Mouse (Mus musculus) B cell, adult (primary cell): ENCODE measurements around the gene Fpr2. TPM values are rescaled to one million over a fixed set of nuclear protein-coding genes. Genes with fewer than 3 reads are reported as not detected.

Source experiments
- total RNA-seq: library from RNA; stranded (reverse); gene quantifications from 4 replicates; pipeline ENCODE4 v1.2.4, GENCODE M21; 2023; ENCODE audit not compliant: inconsistent age

The Fpr2 gene
- 1.4 TPM in 2 of 4 replicates, not detected in the others for total RNA-seq

DNA sequence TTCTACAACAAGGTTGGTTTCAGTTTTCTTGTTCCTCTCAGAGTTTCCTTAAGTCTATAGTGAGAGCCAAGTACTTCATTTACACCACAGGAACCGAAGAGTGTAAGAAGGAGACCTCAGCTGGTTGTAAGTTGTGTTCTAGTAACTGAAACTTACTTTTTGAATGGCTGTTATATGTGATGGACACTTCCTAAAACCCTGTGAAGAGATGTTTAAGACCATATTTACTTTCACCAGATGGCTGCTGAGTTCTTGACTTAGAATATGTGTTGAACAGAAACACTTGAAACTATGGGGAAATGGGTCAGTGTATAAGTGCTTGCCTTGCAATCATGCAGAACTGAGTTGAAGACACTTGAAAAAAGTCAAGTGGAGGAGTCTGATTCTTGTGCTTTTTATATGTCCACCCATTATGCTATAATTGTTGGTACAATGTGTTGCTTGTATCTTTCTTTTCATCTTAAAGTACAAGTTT, at the start of gene Fpr2, which contains the start of gene Fpr3:
Fpr2 (plus strand) TSS at position 51 of the 475 bp plus-strand sequence.
Fpr3 (plus strand) TSS at position 79 of the 475 bp plus-strand sequence.

DNA sequence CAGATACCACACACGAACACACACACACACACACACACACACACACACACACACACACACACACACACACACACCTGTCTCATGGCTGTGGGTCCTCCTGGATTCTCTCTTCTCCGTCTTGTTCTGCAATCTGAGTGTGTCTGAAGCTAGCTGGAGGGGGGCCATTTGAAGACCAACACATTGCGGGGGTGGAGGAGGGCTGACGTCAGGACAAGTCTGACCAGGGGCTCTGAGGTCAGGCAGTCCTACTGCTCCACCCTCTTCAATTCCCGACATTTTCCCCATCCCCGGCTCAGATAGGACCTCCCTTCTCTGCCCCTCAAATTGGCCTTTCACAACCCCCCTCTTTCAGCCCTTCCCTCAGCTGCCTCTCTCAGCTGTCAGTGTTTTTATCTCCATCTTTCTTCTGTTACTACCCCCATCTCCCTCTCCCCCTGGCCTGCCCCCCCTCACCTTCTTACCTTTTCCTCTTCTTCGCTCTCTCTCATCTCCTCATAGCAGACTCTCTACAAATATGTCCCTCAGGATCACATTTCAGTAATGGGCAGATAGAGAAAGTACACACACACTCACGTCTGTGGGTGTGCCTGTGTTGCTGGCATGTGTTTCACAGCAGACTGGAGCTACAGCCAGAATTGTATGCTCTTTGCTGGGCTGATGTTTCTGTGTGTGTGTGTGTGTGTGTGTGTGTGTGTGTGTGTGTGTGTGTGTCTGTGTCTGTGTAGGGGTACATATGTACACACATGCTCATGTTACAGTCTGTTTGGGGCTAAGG, 32.4 kb upstream of the Fpr2 start, which contains the start of gene Has1:
Has1 (minus strand) TSS at position 142 of the 775 bp plus-strand sequence.

DNA sequence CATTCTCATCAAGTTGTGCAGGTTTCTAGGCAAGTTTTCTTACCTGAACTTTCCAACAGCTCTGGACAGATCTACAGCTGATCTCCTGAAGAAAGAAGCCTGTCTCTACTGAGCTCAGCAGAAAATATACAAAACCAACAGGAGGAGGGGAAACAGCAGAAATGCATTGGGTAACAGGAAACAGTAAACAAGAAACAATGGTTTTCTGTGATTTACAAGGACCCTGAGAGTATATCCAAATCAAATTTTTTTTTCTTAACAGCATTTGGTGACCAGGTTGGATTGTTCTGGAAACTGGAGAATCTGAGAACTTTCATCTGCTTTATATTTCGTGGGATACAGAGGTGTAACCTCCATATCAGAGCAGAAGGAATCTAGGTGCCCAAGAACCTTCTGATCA, 3.8 kb upstream of the Fpr2 start, which contains the start of gene Fpr1:
Fpr1 (minus strand) TSS at position 101 of the 400 bp plus-strand sequence.

Other genes starting within 250 kb of the Fpr2 start
- gene Vmn2r90, start 184.1 kb upstream of the Fpr2 start, total RNA-seq, result not detected in 4 replicates
- 1.1 to 2.8 TPM (median 1.6 TPM) in 3 of 4 replicates, not detected in the other for gene Spaca6, start 60.7 kb upstream of the Fpr2 start, total RNA-seq
- not detected in 4 replicates for gene Has1, start 32.6 kb upstream of the Fpr2 start, total RNA-seq
- 0.51 to 1.3 TPM in 2 of 4 replicates, not detected in the others for gene Fpr1, start 3.9 kb upstream of the Fpr2 start, total RNA-seq
- not detected in 4 replicates for gene Fpr3, start within 50 bp of the Fpr2 start, total RNA-seq
- not detected in 4 replicates for gene Fpr-rs4, start 133.9 kb downstream of the Fpr2 start, total RNA-seq
- gene Vmn2r124, start 161.6 kb downstream of the Fpr2 start, total RNA-seq, result not detected in 4 replicates
- not detected in 4 replicates for gene Vmn2r91, start 197.2 kb downstream of the Fpr2 start, total RNA-seq